Mouse (Mus musculus) E14TG2a.4 (cell line): Measurements from ENCODE around the gene Nhsl1.
"Not testable (repeated sequence)": the region's sequence is repeated elsewhere in the genome, so short reads cannot be mapped to it uniquely, and the experiment has no call there.

Source experiments
- CTCF ChIP-seq: conservative IDR thresholded peaks from 2 replicates; pipeline ENCODE4 v1.5.1; 2014; ENCODE audit warnings: low read length
- POU5F1 ChIP-seq: IDR thresholded peaks from 2 replicates; pipeline ENCODE4 v1.6.1; 2014; ENCODE audit warnings: low read length, borderline replicate concordance

DNA sequence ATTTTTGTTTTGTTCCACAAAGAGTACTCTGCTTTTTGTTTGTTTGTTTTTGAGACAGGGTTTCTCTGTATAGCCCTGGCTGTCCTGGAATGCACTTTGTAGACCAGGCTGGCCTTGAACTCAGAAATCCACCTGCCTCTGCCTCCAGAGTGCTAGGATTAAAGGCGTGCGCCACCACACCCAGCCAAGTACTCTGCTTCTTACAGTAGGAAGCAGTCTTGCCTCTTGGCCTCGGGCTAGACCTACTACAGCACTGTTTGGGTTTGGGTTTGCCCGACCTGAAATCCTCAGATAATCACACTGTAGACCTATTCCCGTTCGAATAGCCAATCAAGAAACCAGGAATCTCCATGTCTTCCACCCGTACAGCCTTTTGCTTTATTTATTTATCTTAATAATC lies 130.1 kb downstream of the Nhsl1 start:
- TF ChIP-seq CTCF, POU5F1: not testable (repeated sequence)
